Mouse (Mus musculus): ENCODE data around the gene Nsmce3. TPM values are rescaled to one million over a fixed set of nuclear protein-coding genes. Genes with fewer than 3 reads are reported as not detected.

Gene Nsmce3
- polyA plus RNA-seq, 1 experiment from 2014 or later, result 8.9 TPM

- H3K4me1 ChIP-seq (replicated peaks), result no peaks in the 10 kb centered on the region
- H3K9ac ChIP-seq, result no peak overlapping the region
- H3K36me3 ChIP-seq, result no peaks in the 10 kb centered on the region
- H3K27ac ChIP-seq (ENCODE audit: poor library complexity, severe bottlenecking), result no peak overlapping the region
- H3K4me3 ChIP-seq, result no peak overlapping the region
- ATAC-seq (ENCODE audit: insufficient number of reproducible peaks, low FRiP score), result no peak
- no peak overlapping the region for H3K4me2 ChIP-seq
- H3K9me3 ChIP-seq (replicated peaks), result 0 out of 2 replicates have a peak, but pooled peaks cover 3% of the 10 kb centered on the region
- no peaks in the 10 kb centered on the region for H3K27me3 ChIP-seq (replicated peaks)
- 52% methylated on average over 5 of the region's 5 CpGs for WGBS
Measured at GRCm38 (mm10) chr7:64830214-64830995, 42.4 kb downstream of the Nsmce3 start.

GRCm38 (mm10) chr7:64821081-64821480 is 51.7 kb downstream of the Nsmce3 start:
- Histone ChIP-seq H3K9ac (no peak overlapping the region), H3K4me2 (no peak overlapping the region), H3K36me3 (no peaks in the 10 kb centered on the region), H3K27me3 (replicated peaks) (no peaks in the 10 kb centered on the region), H3K27ac (ENCODE audit: poor library complexity, severe bottlenecking) (no peak overlapping the region), H3K4me1 (replicated peaks) (no peaks in the 10 kb centered on the region), H3K4me3 (no peak overlapping the region), H3K9me3 (replicated peaks) (no peaks in the 10 kb centered on the region)
- 68% methylated on average over 5 of the region's 5 CpGs for WGBS
- ATAC-seq (ENCODE audit: insufficient number of reproducible peaks, low FRiP score), result no peak

- H3K9me3 ChIP-seq (replicated peaks), result no peaks in the 10 kb centered on the region
- no peaks in the 10 kb centered on the region for H3K27me3 ChIP-seq (replicated peaks)
- H3K4me3 ChIP-seq, result no peak overlapping the region
- no peaks in the 10 kb centered on the region for H3K36me3 ChIP-seq
- no peaks in the 10 kb centered on the region for H3K4me1 ChIP-seq (replicated peaks)
- ATAC-seq (ENCODE audit: insufficient number of reproducible peaks, low FRiP score), result no peak
- H3K9ac ChIP-seq, result no peak overlapping the region
- no peak overlapping the region for H3K4me2 ChIP-seq
- H3K27ac ChIP-seq (ENCODE audit: poor library complexity, severe bottlenecking), result no peak overlapping the region
- WGBS, result 79% methylated on average over 9 of the region's 9 CpGs
Measured at GRCm38 (mm10) chr7:64819683-64820082, 53.1 kb downstream of the Nsmce3 start.
